Mouse (Mus musculus) heart, embryonic 14.5 days (tissue): ENCODE data around the gene Maml3. TPM values are rescaled to one million over a fixed set of nuclear protein-coding genes. Genes with fewer than 3 reads are reported as not detected.

Source experiments
- ATAC-seq: fragments of 200-750 bp; cut with Nextera tagmentation; 2 replicates; pipeline ENCODE4 v1.8.0; 2017; ENCODE audit warnings: low read depth, moderate TSS enrichment; ENCODE audit not compliant: insufficient number of reproducible peaks, insufficient read depth, low FRiP score
- H3K27ac ChIP-seq, 2 experiments: fragments of 200-500 bp in 1 of 2; fragments of 300-500 bp in 1 of 2; sonication (generic) in 1 of 2; replicated peaks in 1 of 2; 2 replicates each; pipeline ENCODE4 v1.5.1; 2012 to 2014; ENCODE audit warnings: low read depth in 2 of 2, low read length in 2 of 2, control low read depth in 1 of 2, mild to moderate bottlenecking in 1 of 2, mixed read lengths in 1 of 2; ENCODE audit not compliant: control insufficient read depth in 1 of 2, insufficient read depth in 1 of 2
- H3K27me3 ChIP-seq: fragments of 300-500 bp; sonication (generic); 2 replicates; pipeline ENCODE4 v1.6.1; 2014; ENCODE audit warnings: mild to moderate bottlenecking, low read length, control low read depth; ENCODE audit not compliant: control insufficient read depth, insufficient read depth
- H3K36me3 ChIP-seq: fragments of 300-500 bp; sonication (generic); 2 replicates; pipeline ENCODE4 v1.6.1; 2014; ENCODE audit warnings: mild to moderate bottlenecking, control low read depth, low read length, mixed read lengths; ENCODE audit not compliant: control insufficient read depth, insufficient read depth
- H3K4me1 ChIP-seq, 2 experiments: fragments of 200-500 bp in 1 of 2; fragments of 300-500 bp in 1 of 2; sonication (generic) in 1 of 2; 2 replicates each; pipeline ENCODE4 v1.6.1; 2012 to 2014; ENCODE audit warnings: low read length in 2 of 2, control low read depth in 1 of 2, mixed read lengths in 1 of 2; ENCODE audit not compliant: control insufficient read depth in 2 of 2, insufficient read depth in 2 of 2
- H3K4me2 ChIP-seq: fragments of 300-500 bp; sonication (generic); 2 replicates; pipeline ENCODE4 v1.6.1; 2014; ENCODE audit warnings: mild to moderate bottlenecking, low read length
- H3K4me3 ChIP-seq, 2 experiments: fragments of 200-500 bp in 1 of 2; fragments of 300-500 bp in 1 of 2; sonication (generic) in 1 of 2; 2 replicates each; pipeline ENCODE4 v1.5.1; 2012 to 2014; ENCODE audit warnings: low read length in 2 of 2, mild to moderate bottlenecking in 2 of 2, control low read depth in 1 of 2, low read depth in 1 of 2, moderate library complexity in 1 of 2; ENCODE audit not compliant: control insufficient read depth in 1 of 2, insufficient read depth in 1 of 2
- H3K9ac ChIP-seq: fragments of 300-500 bp; sonication (generic); 2 replicates; pipeline ENCODE4 v1.6.1; 2014; ENCODE audit warnings: mild to moderate bottlenecking, low read length
- H3K9me3 ChIP-seq: fragments of 300-500 bp; sonication (generic); 2 replicates; pipeline ENCODE4 v1.6.1; 2016; ENCODE audit warnings: low read length, control low read depth; ENCODE audit not compliant: control insufficient read depth
- WGBS: fragments of 180-500 bp; shearing (Covaris S2); extraction: QIAGEN DNeasy Blood & Tissue Kit; methylation state at CpG from one replicate; pipeline ENCODE4 v1.1.7; 2014; 5-methylcytosine and 5-hydroxymethylcytosine counted together
- polyA plus RNA-seq: library from polyadenylated mRNA; unstranded; fragments of >200 nt; fragmentation: Nextera tagmentation; extraction: Ambion mirVana; gene quantifications from 2 replicates; pipeline ENCODE4 v1.2.1, GENCODE M21; 2014

The Maml3 gene
- polyA plus RNA-seq, 1 experiment from 2014 or later: 2.9 TPM

GRCm38 (mm10) chr3:51701950-51702349 lies 402.9 kb downstream of the Maml3 start:
- Histone ChIP-seq H3K4me1 (peaks cover 17% of the 10 kb centered on the region in 2 experiments), H3K4me3 (peak overlapping the region in 1 of 2 experiments; percentile 38; a peak in 2 of 4 replicates), H3K9me3 (no peaks in the 10 kb centered on the region), H3K9ac (peak overlapping the region; percentile 70), H3K27me3 (no peaks in the 10 kb centered on the region), H3K36me3 (no peaks in the 10 kb centered on the region), H3K27ac (peak overlapping the region in 1 of 2 experiments; percentile 74; a peak in 2 of 4 replicates), H3K4me2 (peak overlapping the region; percentile 76)
- ATAC-seq: no peak
- 16% methylated on average over 13 of the region's 13 CpGs for WGBS

- Histone ChIP-seq H3K27ac (peak overlapping the region; percentile 58 to 74; a peak in 3 of 4 replicates), H3K4me2 (peak overlapping the region; percentile 76), H3K9ac (peak overlapping the region; percentile 70), H3K9me3 (no peaks in the 10 kb centered on the region), H3K4me3 (peak overlapping the region; percentile 36 to 38), H3K4me1 (peaks cover 17% of the 10 kb centered on the region in 2 experiments), H3K27me3 (no peaks in the 10 kb centered on the region), H3K36me3 (no peaks in the 10 kb centered on the region)
- WGBS: under 1% methylated on average over 27 of the region's 27 CpGs
- ATAC-seq: peak; percentile 88
Observed at GRCm38 (mm10) chr3:51701281-51701751, 403.6 kb downstream of the Maml3 start.

- H3K36me3 ChIP-seq: no peaks in the 10 kb centered on the region
- 17% methylated on average over 15 of the region's 15 CpGs for WGBS
- ATAC-seq: no peak
- H3K9ac ChIP-seq: peak overlapping the region; percentile 61
- peaks cover 17% of the 10 kb centered on the region in 2 experiments for H3K4me1 ChIP-seq
- no peaks in the 10 kb centered on the region for H3K9me3 ChIP-seq
- H3K27ac ChIP-seq: peak overlapping the region; percentile 49 to 58; a peak in 3 of 4 replicates
- H3K4me3 ChIP-seq: peak overlapping the region; percentile 23 to 38; a peak in 3 of 4 replicates
- H3K4me2 ChIP-seq: peak overlapping the region; percentile 76
- no peaks in the 10 kb centered on the region for H3K27me3 ChIP-seq
Observed at GRCm38 (mm10) chr3:51700731-51701280, 404.1 kb downstream of the Maml3 start.

GRCm38 (mm10) chr3:51700123-51700522 lies 404.8 kb downstream of the Maml3 start:
- no peaks in the 10 kb centered on the region for H3K27me3 ChIP-seq
- H3K9me3 ChIP-seq: no peaks in the 10 kb centered on the region
- peaks cover 17% of the 10 kb centered on the region in 2 experiments for H3K4me1 ChIP-seq
- no peaks in the 10 kb centered on the region for H3K36me3 ChIP-seq
- H3K9ac ChIP-seq: no peak overlapping the region
- WGBS: 69% methylated on average over 4 of the region's 4 CpGs
- no peak overlapping the region for H3K27ac ChIP-seq
- no peak for ATAC-seq
- no peak overlapping the region for H3K4me2 ChIP-seq
- H3K4me3 ChIP-seq: no peak overlapping the region

- Histone ChIP-seq H3K36me3 (no peaks in the 10 kb centered on the region), H3K27me3 (no peaks in the 10 kb centered on the region), H3K4me3 (no peak overlapping the region), H3K4me2 (no peak overlapping the region), H3K4me1 (peaks cover 17% of the 10 kb centered on the region in 2 experiments), H3K27ac (no peak overlapping the region), H3K9ac (no peak overlapping the region), H3K9me3 (no peaks in the 10 kb centered on the region)
- ATAC-seq: no peak
- WGBS: 65% methylated on average over 3 of the region's 3 CpGs
Observed at GRCm38 (mm10) chr3:51697931-51698330, 406.9 kb downstream of the Maml3 start.

- no peak overlapping the region for H3K4me2 ChIP-seq
- H3K9ac ChIP-seq: no peak overlapping the region
- 87% methylated on average over 3 of the region's 3 CpGs for WGBS
Observed at GRCm38 (mm10) chr3:51695713-51696112, 409.2 kb downstream of the Maml3 start.

GRCm38 (mm10) chr3:51694576-51694975 lies 410.3 kb downstream of the Maml3 start:
- H3K4me3 ChIP-seq: no peak overlapping the region
- H3K27ac ChIP-seq: no peak overlapping the region
- H3K9ac ChIP-seq: no peak overlapping the region
- no peak for ATAC-seq
- no peaks in the 10 kb centered on the region for H3K27me3 ChIP-seq
- H3K4me2 ChIP-seq: no peak overlapping the region
- peaks cover 14% of the 10 kb centered on the region for H3K36me3 ChIP-seq
- H3K4me1 ChIP-seq: no peaks in the 10 kb centered on the region
- H3K9me3 ChIP-seq: no peaks in the 10 kb centered on the region
- 88% methylated on average over 14 of the region's 14 CpGs for WGBS

More at GRCm38 (mm10) chr3:51695713-51696112, 409.2 kb downstream of the Maml3 start:
- Histone ChIP-seq H3K4me1 (peaks cover 5 to 6% of the 10 kb centered on the region in 2 experiments; a peak in 3 of 4 replicates), H3K27ac (no peak overlapping the region), H3K4me3 (no peak overlapping the region), H3K27me3 (no peaks in the 10 kb centered on the region), H3K36me3 (peaks cover 4% of the 10 kb centered on the region; the same call in 1 of the 2 replicates), H3K9me3 (no peaks in the 10 kb centered on the region)
- ATAC-seq: no peak
